Mouse (Mus musculus): Measurements from ENCODE around the gene Atad3a. TPM values are rescaled to one million over a fixed set of nuclear protein-coding genes. Genes with fewer than 3 reads are reported as not detected.

Gene Atad3a
- polyA plus RNA-seq, 1 experiment, result 44.5 TPM

DNA sequence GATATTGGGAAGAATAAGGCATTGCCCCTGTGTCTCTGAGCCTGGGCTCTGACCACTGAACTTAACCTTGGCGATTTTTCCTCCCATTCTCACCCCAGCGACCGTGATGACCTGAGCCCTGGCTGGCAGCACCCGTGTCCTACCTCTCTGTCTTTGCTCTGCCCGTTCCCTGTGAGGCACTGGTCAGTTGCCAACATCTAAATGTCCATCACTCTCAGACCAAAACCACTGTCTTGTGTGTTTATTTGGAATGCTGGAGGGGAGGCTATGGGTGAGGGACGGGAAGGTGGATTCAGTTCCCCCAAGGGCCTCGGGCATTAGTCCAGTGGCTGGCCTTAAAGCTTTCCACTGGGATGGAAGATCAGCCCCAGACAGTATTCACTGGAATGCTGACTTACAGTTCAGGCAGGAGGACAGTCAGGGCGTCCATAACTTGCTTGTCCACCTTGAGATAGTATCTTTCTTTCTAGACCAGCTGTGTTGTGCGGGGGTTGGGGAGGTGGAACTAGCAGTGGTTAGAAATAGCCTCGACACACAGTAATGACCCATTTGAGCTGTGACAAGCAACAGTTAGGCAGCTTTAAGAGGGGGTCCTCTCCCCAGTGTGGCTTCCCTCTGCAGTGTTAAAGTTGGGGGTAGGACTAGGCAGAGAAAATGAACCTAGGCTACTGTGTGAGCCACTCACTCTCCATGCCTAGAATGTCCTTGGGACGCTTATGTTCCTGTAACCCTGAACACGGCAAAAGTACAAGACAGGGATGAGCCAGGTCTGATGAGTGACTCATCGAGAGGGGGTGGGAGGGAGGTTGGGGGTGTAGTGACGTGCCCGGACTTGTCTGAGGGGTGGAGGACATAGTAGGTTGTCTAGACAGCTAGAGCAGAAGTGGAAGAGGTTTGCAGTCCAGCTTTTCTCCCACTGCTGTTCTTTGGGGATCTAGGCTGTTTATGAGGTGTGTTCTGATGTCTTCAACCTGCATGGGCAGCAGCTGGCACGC lies 64.3 kb downstream of the Atad3a start:
- 64% methylated on average over 16 of the region's 16 CpGs for WGBS
- no peak for DNase-seq
- peaks cover 5% of the 10 kb centered on the region; the same call in 1 of the 2 replicates for H3K4me1 ChIP-seq (ENCODE audit: control insufficient read depth, insufficient read depth, low read length)
- H3K4me3 ChIP-seq (replicated peaks; ENCODE audit: extremely low read depth, low read depth, low read length), result no peak overlapping the region
- no peak for TF ChIP-seq POLR2A (IDR thresholded peaks at IDR 0.05; ENCODE audit: borderline replicate concordance, extremely low read depth, low read depth, low read length)
- no peak for TF ChIP-seq CTCF (IDR thresholded peaks at IDR 0.05; ENCODE audit: insufficient read depth, low read length)

- H3K4me3 ChIP-seq (replicated peaks; ENCODE audit: extremely low read depth, low read depth, low read length), result no peak overlapping the region
- H3K4me1 ChIP-seq (ENCODE audit: control insufficient read depth, insufficient read depth, low read length), result peaks cover 5% of the 10 kb centered on the region; the same call in 1 of the 2 replicates
- TF ChIP-seq CTCF (IDR thresholded peaks at IDR 0.05; ENCODE audit: insufficient read depth, low read length) (no peak), POLR2A (IDR thresholded peaks at IDR 0.05; ENCODE audit: borderline replicate concordance, extremely low read depth, low read depth, low read length) (no peak)
- WGBS, result 85% methylated on average over 4 of the region's 4 CpGs
- no peak for DNase-seq
Measured at GRCm38 (mm10) chr4:155695531-155696062, 65.3 kb downstream of the Atad3a start.

- 3% methylated on average over 91 of the region's 92 CpGs for WGBS
- H3K4me1 ChIP-seq (ENCODE audit: control insufficient read depth, insufficient read depth, low read length), result peaks cover 5% of the 10 kb centered on the region; the same call in 1 of the 2 replicates
- TF ChIP-seq CTCF (IDR thresholded peaks at IDR 0.05; ENCODE audit: insufficient read depth, low read length) (peak; percentile 14; the same call in 1 of the 2 replicates), POLR2A (IDR thresholded peaks at IDR 0.05; ENCODE audit: borderline replicate concordance, extremely low read depth, low read depth, low read length) (no peak)
- DNase-seq, result peak; percentile 68
- H3K4me3 ChIP-seq (replicated peaks; ENCODE audit: extremely low read depth, low read depth, low read length), result peak overlapping the region; percentile 59
Measured at GRCm38 (mm10) chr4:155694482-155695401, 66.2 kb downstream of the Atad3a start.

DNA sequence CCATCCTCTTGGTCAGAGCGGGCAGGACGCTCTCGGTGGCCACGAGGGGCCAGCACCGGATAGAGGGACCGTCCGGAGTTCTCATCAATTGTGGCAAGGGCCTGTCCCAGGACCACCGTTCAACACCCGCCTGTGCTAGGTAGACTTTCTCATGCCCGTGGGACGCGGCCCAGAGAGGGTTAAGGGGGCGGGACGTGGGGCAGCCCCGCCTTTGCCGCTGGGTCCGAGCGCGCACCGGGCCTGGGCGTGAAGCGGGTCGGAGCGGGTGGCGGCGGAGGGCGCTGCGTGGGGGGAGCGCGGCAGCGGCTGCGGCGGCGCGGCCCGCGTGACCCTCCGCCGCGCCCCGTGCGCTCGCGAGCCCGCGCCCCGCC lies 66.8 kb downstream of the Atad3a start, which contains the start of gene Fndc10:
TSS of gene Fndc10 (plus strand) at position 232 of the 371 bp plus-strand sequence.
- TF ChIP-seq POLR2A (IDR thresholded peaks at IDR 0.05; ENCODE audit: borderline replicate concordance, extremely low read depth, low read depth, low read length) (no peak), CTCF (IDR thresholded peaks at IDR 0.05; ENCODE audit: insufficient read depth, low read length) (no peak)
- Histone ChIP-seq H3K4me3 (replicated peaks; ENCODE audit: extremely low read depth, low read depth, low read length) (peak within 1 kb of the TSS; percentile 59), H3K4me1 (ENCODE audit: control insufficient read depth, insufficient read depth, low read length) (peaks cover 5% of the 10 kb centered on the region; the same call in 1 of the 2 replicates)
- WGBS, result under 1% methylated on average over 32 of the region's 47 CpGs
- DNase-seq, result peak; percentile 55

DNA sequence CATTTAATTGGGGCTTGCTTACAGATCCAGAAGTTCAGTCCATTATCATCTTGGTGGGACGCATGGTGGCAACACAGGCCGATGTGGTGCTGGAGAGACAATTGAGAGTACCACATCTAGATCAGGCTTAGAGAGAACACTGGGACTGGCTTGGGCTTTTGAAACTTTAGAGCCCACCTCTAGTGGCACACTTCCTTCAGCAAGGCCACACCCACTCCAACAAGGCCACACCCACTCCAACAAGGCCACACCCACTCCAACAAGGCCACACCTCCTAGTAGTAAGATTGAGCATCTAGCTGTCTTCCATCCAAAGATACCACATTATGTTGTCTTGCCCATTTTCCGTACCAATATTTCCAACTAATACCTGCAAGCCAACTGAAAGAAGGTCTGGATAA lies 68.5 kb downstream of the Atad3a start:
- peaks cover 5% of the 10 kb centered on the region; the same call in 1 of the 2 replicates for H3K4me1 ChIP-seq (ENCODE audit: control insufficient read depth, insufficient read depth, low read length)
- TF ChIP-seq POLR2A (IDR thresholded peaks at IDR 0.05; ENCODE audit: borderline replicate concordance, extremely low read depth, low read depth, low read length) (no peak), CTCF (IDR thresholded peaks at IDR 0.05; ENCODE audit: insufficient read depth, low read length) (no peak)
- 93% methylated on average over 3 of the region's 3 CpGs for WGBS
- no peak for DNase-seq
- H3K4me3 ChIP-seq (replicated peaks; ENCODE audit: extremely low read depth, low read depth, low read length), result no peak overlapping the region

Other genes starting within 250 kb of the Atad3a start
- 110 and 119 TPM in 2 replicates for gene Nadk, start 198.7 kb downstream of the Atad3a start, polyA plus RNA-seq (2012; rRNA removed)
- 5.2 and 6.6 TPM in 2 replicates for gene Slc35e2, start 159.7 kb downstream of the Atad3a start, polyA plus RNA-seq (2012; rRNA removed)
- 21.3 and 29.1 TPM in 2 replicates for gene Cdk11b, start 136.2 kb downstream of the Atad3a start, polyA plus RNA-seq (2012; rRNA removed)
- gene Gm10563, start 115.7 kb downstream of the Atad3a start, polyA plus RNA-seq (2012; rRNA removed), result not detected in 2 replicates
- gene Mmp23, start 107.7 kb downstream of the Atad3a start, polyA plus RNA-seq (2012; rRNA removed), result 30.8 and 42.7 TPM in 2 replicates
- 90.1 and 92.0 TPM in 2 replicates for gene Mib2, start 91.9 kb downstream of the Atad3a start, polyA plus RNA-seq (2012; rRNA removed)
- gene Fndc10, start 66.8 kb downstream of the Atad3a start, polyA plus RNA-seq (2012; rRNA removed), result 10.6 and 11.8 TPM in 2 replicates
- gene Ssu72, start 56.3 kb downstream of the Atad3a start, polyA plus RNA-seq (2012; rRNA removed), result 103 and 128 TPM in 2 replicates
- gene Tmem240, start 26.3 kb downstream of the Atad3a start, polyA plus RNA-seq (2012; rRNA removed), result 1.6 and 1.8 TPM in 2 replicates
- gene Vwa1, start 13.6 kb upstream of the Atad3a start, polyA plus RNA-seq (2012; rRNA removed), result 9.2 and 11.8 TPM in 2 replicates
- 0.38 and 0.52 TPM in 2 replicates for gene Tmem88b, start 24.8 kb upstream of the Atad3a start, polyA plus RNA-seq (2012; rRNA removed)
- 15.7 and 17.3 TPM in 2 replicates for gene Ankrd65, start 29.3 kb upstream of the Atad3a start, polyA plus RNA-seq (2012; rRNA removed)
- gene Mrpl20, start 41.8 kb upstream of the Atad3a start, polyA plus RNA-seq (2012; rRNA removed), result 36.9 and 40.0 TPM in 2 replicates
- 59.8 and 62.5 TPM in 2 replicates for gene Ccnl2, start 51.4 kb upstream of the Atad3a start, polyA plus RNA-seq (2012; rRNA removed)
- 120 and 151 TPM in 2 replicates for gene Aurkaip1, start 70.2 kb upstream of the Atad3a start, polyA plus RNA-seq (2012; rRNA removed)
- gene Mxra8, start 78.6 kb upstream of the Atad3a start, polyA plus RNA-seq (2012; rRNA removed), result 994 and 1,263 TPM in 2 replicates
- 128 and 159 TPM in 2 replicates for gene Dvl1, start 86.3 kb upstream of the Atad3a start, polyA plus RNA-seq (2012; rRNA removed)
- 1.6 TPM in 2 replicates for gene Tas1r3, start 102.3 kb upstream of the Atad3a start, polyA plus RNA-seq (2012; rRNA removed)
- gene Cptp, start 108.3 kb upstream of the Atad3a start, polyA plus RNA-seq (2012; rRNA removed), result 30.3 and 33.3 TPM in 2 replicates
- gene Ints11, start 108.5 kb upstream of the Atad3a start, polyA plus RNA-seq (2012; rRNA removed), result 26.7 and 27.3 TPM in 2 replicates
- 82.2 and 88.0 TPM in 2 replicates for gene Pusl1, start 130.7 kb upstream of the Atad3a start, polyA plus RNA-seq (2012; rRNA removed)
- gene Acap3, start 130.7 kb upstream of the Atad3a start, polyA plus RNA-seq (2012; rRNA removed), result 48.3 and 50.7 TPM in 2 replicates
- 62.0 and 65.4 TPM in 2 replicates for gene Ube2j2, start 182.7 kb upstream of the Atad3a start, polyA plus RNA-seq (2012; rRNA removed)
- 22.1 and 23.1 TPM in 2 replicates for gene C1qtnf12, start 201.2 kb upstream of the Atad3a start, polyA plus RNA-seq (2012; rRNA removed)
- gene B3galt6, start 231.6 kb upstream of the Atad3a start, polyA plus RNA-seq (2012; rRNA removed), result 6.1 and 7.4 TPM in 2 replicates
- gene Sdf4, start 231.8 kb upstream of the Atad3a start, polyA plus RNA-seq (2012; rRNA removed), result 54.3 and 63.6 TPM in 2 replicates